8 mouse cellular contexts compared by ENCODE assay signal in genomic region chr10:81628390-81628789, GRCm38 (mm10). TPM values are rescaled to one million over a fixed set of nuclear protein-coding genes. Genes with fewer than 3 reads are reported as not detected.
DNase-seq lines count a peak whose midpoint lies in the region; ATAC-seq and TF ChIP-seq lines count a peak whose summit lies in the region.

Gene Ankrd24 (plus strand): TSS chr10:81628540.

- H3K27me3 ChIP-seq in kidney, embryonic 14.5 days (ENCODE audit: control insufficient read depth, insufficient read depth, low read length): no peaks in the 10 kb centered on the region
- no peaks in the 10 kb centered on the region for H3K27me3 ChIP-seq in Patski
- H3K27me3 ChIP-seq in embryonic facial prominence, embryonic 14.5 days (replicated peaks; ENCODE audit: control insufficient read depth, insufficient read depth, low read length): no peaks in the 10 kb centered on the region
- H3K27me3 ChIP-seq in midbrain, postnatal 0 days (ENCODE audit: insufficient read depth, low read length): no peaks in the 10 kb centered on the region

- 51% methylated on average over 16 of the region's 16 CpGs for WGBS in kidney, embryonic 14.5 days
- 77% methylated on average over 14 of the region's 16 CpGs for WGBS in embryonic facial prominence, embryonic 14.5 days
- 85% methylated on average over 16 of the region's 16 CpGs for WGBS in midbrain, postnatal 0 days

- H3K27ac ChIP-seq in kidney, embryonic 14.5 days (ENCODE audit: low read depth, low read length): peak within 1 kb of the TSS; percentile 87
- H3K27ac ChIP-seq in embryonic facial prominence, embryonic 14.5 days (replicated peaks; ENCODE audit: low read depth, low read length): peak within 1 kb of the TSS; percentile 92
- peak within 1 kb of the TSS; percentile 85 for H3K27ac ChIP-seq in midbrain, postnatal 0 days (ENCODE audit: low read depth, low read length)

- peaks cover 14% of the 10 kb centered on the region; the same call in 1 of the 2 replicates for H3K36me3 ChIP-seq in kidney, embryonic 14.5 days (ENCODE audit: control insufficient read depth, insufficient read depth, low read length)
- H3K36me3 ChIP-seq in embryonic facial prominence, embryonic 14.5 days (ENCODE audit: control insufficient read depth, insufficient read depth, low read length): peaks cover 25% of the 10 kb centered on the region
- peaks cover 12% of the 10 kb centered on the region for H3K36me3 ChIP-seq in midbrain, postnatal 0 days (ENCODE audit: insufficient read depth, low read length)

- POLR2A ChIA-PET in Patski (lab: Charles Lee): no interaction called here

- H3K4me2 ChIP-seq in kidney, embryonic 14.5 days (replicated peaks; ENCODE audit: low read depth, low read length): peak within 1 kb of the TSS; percentile 83
- peak within 1 kb of the TSS; percentile 85 for H3K4me2 ChIP-seq in embryonic facial prominence, embryonic 14.5 days (ENCODE audit: low read depth, low read length)
- H3K4me2 ChIP-seq in midbrain, postnatal 0 days (ENCODE audit: low read depth, low read length, poor library complexity, severe bottlenecking): peak within 1 kb of the TSS; percentile 85

- no peak for TF ChIP-seq CTCF in Patski (IDR thresholded peaks at IDR 0.05)
- TF ChIP-seq CTCF in midbrain, postnatal 0 days (IDR thresholded peaks at IDR 0.05): no peak

- H3K9ac ChIP-seq in kidney, embryonic 14.5 days (ENCODE audit: low read depth, low read length): peak within 1 kb of the TSS; percentile 80
- peak within 1 kb of the TSS; percentile 79 for H3K9ac ChIP-seq in embryonic facial prominence, embryonic 14.5 days (ENCODE audit: low read depth, low read length)
- H3K9ac ChIP-seq in midbrain, postnatal 0 days (replicated peaks; ENCODE audit: low read length, poor library complexity, severe bottlenecking): peak within 1 kb of the TSS; percentile 83

- in situ Hi-C loops in Patski (cut with MboI; ENCODE audit: low pct_unique_long_range_greater_than_20kb): no loop called here

- CTCF ChIA-PET in Patski (lab: Charles Lee): no interaction called here

- peaks cover 4% of the 10 kb centered on the region; the same call in 1 of the 2 replicates for H3K4me1 ChIP-seq in kidney, embryonic 14.5 days (ENCODE audit: control insufficient read depth, insufficient read depth, low read length)
- peaks cover 9% of the 10 kb centered on the region for H3K4me1 ChIP-seq in embryonic facial prominence, embryonic 14.5 days (ENCODE audit: control insufficient read depth, insufficient read depth, low read length)
- H3K4me1 ChIP-seq in midbrain, postnatal 0 days (ENCODE audit: insufficient read depth, low read length): peaks cover 6% of the 10 kb centered on the region; the same call in 1 of the 2 replicates

- peak within 1 kb of the TSS; percentile 74 for H3K4me3 ChIP-seq in kidney, embryonic 14.5 days (ENCODE audit: low read length)
- peak within 1 kb of the TSS; percentile 75 for H3K4me3 ChIP-seq in embryonic facial prominence, embryonic 14.5 days (ENCODE audit: low read depth, low read length)
- peak within 1 kb of the TSS; percentile 72 for H3K4me3 ChIP-seq in midbrain, postnatal 0 days (ENCODE audit: low read depth, low read length)

- ATAC-seq in kidney, embryonic 14.5 days (ENCODE audit: low FRiP score, low TSS enrichment): peak; percentile 43
- ATAC-seq in Patski: no peak
- no peak for ATAC-seq in embryonic facial prominence, embryonic 14.5 days (ENCODE audit: low read depth)
- no peak for ATAC-seq in midbrain, postnatal 0 days (ENCODE audit: low FRiP score)

- no peaks in the 10 kb centered on the region for H3K9me3 ChIP-seq in kidney, embryonic 14.5 days (ENCODE audit: control insufficient read depth, low read length)
- no peaks in the 10 kb centered on the region for H3K9me3 ChIP-seq in embryonic facial prominence, embryonic 14.5 days (ENCODE audit: control insufficient read depth, low read length)
- H3K9me3 ChIP-seq in midbrain, postnatal 0 days (ENCODE audit: low read length): no peaks in the 10 kb centered on the region

- no peak for DNase-seq in kidney, postnatal 36 days
- DNase-seq in Patski (ENCODE audit: low read depth, low spot score): no peak
- no peak for DNase-seq in embryonic facial prominence, embryonic 14.5 days (ENCODE audit: low spot score)
- no peak for DNase-seq in layer of hippocampus, postnatal 14 days (ENCODE audit: low spot score in 2 of 2)
- no peak for DNase-seq in midbrain, postnatal 0 days (ENCODE audit: low spot score)
- no peak for DNase-seq in c-Kit-positive CD71-positive TER-119-positive erythroid progenitor cells, embryonic 14.5 days (ENCODE audit: low spot score)
- DNase-seq in urinary bladder, adult 18-20 months (ENCODE audit: low spot score in 2 of 2): no peak

RNA-seq across cellular contexts. Expression of gene Ankrd24, which starts in this region (rescaled TPM):
- polyA plus RNA-seq in kidney, embryonic 14.5 days (2014; fragmentation: Nextera tagmentation; extraction: Ambion mirVana): 11.3 and 18.5 TPM in 2 replicates
- 21.5 TPM for polyA plus RNA-seq in Patski (2021)
- polyA plus RNA-seq in embryonic facial prominence, embryonic 14.5 days (2014; fragmentation: Nextera tagmentation; extraction: Ambion mirVana): 7.2 and 7.3 TPM in 2 replicates
- total RNA-seq in layer of hippocampus, postnatal 14 days (2021): 10 to 100 TPM; 32.5 to 36.3 TPM
- 93.1 and 100 TPM in 2 replicates for total RNA-seq in midbrain, postnatal 0 days (2014; rRNA removed)
- 14.6 and 14.9 TPM in 2 replicates for polyA plus RNA-seq in midbrain, postnatal 0 days (2015; fragmentation: Nextera tagmentation; extraction: Ambion mirVana)
